Mouse (Mus musculus) erythroid progenitor cell, adult 5-6 weeks (primary cell): Measurements from ENCODE around the gene Wdr46. TPM values are rescaled to one million over a fixed set of nuclear protein-coding genes. Genes with fewer than 3 reads are reported as not detected.

Experiments
- ATAC-seq: replicated peaks from 2 replicates; pipeline ENCODE4 v1.8.0; 2016; ENCODE audit warnings: moderate number of reproducible peaks, mild to moderate bottlenecking, moderate TSS enrichment, inconsistent platforms; ENCODE audit not compliant: poor library complexity, low FRiP score, severe bottlenecking
- total RNA-seq, 2 experiments: library from RNA; stranded (forward) in 1 of 2; stranded (reverse) in 1 of 2; fragments of 150-400 nt in 1 of 2; fragments of 186-747, 209-891 nt in 1 of 2; gene quantifications; 2 replicates each; pipeline versions ENCODE4 v1.2.3 to v1.2.4; 2015 to 2017; ENCODE audit warnings: low replicate concordance in 2 of 2

Gene Wdr46
- total RNA-seq, 2 experiments from 2014 or later = 8.2 to 11.3 TPM

DNA sequence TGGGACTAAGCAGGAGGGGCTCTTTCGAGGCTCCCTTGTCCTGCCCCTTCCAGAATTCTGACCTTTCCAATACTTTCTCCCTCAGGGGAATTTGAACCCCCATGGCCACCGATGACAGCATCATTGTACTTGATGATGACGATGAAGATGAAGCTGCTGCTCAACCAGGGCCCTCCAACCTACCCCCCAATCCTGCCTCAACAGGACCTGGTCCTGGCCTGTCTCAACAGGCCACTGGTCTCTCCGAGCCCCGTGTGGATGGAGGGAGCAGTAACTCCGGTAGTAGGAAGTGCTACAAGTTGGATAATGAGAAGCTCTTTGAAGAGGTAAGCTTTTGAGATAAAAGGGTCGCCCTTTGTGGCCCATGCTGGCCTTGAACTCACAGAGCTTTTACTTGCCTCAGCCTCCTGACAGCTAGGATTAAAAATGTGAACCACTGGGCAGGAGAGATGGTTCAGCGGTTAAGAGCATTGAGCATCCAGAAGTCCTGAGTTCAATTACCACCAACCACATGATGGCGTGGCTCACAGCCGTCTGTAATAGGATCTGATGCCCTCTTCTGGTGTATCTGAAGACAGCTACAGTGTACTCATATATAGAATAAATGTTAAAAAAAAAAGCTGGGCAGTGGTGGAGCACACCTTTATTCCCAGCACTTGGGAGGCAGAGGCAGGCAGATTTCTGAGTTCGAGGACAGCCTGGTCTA, 30.0 kb upstream of the Wdr46 start:
- ATAC-seq = no peak

GRCm38 (mm10) chr17:33911052-33911812, 29.2 kb upstream of the Wdr46 start:
- ATAC-seq = no peak

GRCm38 (mm10) chr17:33911813-33912414, 28.5 kb upstream of the Wdr46 start:
- no peak for ATAC-seq

DNA sequence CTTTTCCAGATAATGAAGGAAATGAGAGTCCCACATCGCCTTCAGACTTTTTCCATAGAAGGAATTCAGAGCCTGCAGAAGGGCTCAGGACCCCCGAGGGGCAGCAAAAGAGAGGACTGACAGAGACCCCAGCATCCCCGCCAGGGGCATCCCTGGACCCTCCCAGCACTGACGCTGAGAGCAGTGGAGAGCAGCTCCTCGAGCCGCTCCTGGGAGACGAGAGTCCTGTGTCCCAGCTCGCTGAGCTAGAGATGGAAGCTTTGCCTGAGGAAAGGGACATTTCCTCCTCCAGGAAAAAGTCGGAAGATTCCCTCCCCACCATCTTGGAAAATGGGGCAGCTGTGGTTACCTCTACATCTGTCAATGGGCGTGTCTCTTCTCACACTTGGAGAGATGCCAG, 27.2 kb upstream of the Wdr46 start:
- ATAC-seq = no peak

DNA sequence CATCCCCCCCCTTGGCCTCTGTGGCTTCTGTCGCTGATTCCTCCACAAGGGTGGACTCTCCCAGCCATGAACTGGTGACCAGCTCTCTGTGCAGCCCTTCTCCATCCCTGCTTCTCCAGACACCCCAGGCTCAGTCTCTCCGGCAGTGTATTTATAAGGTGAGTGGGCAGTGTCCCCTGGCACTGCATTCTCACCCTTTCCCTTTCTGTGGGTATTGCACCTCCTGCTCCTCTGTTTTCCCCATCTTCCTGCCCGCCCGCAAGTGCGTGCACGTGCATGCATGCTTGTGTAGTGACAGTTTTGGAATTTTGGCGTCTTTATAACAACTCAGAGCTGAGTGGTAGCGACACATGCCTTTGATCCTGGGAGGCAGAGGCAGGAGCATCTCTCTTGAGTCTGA, 26.6 kb upstream of the Wdr46 start:
- no peak for ATAC-seq

- no peak for ATAC-seq
Observed at GRCm38 (mm10) chr17:33914969-33915391, 25.5 kb upstream of the Wdr46 start.

DNA sequence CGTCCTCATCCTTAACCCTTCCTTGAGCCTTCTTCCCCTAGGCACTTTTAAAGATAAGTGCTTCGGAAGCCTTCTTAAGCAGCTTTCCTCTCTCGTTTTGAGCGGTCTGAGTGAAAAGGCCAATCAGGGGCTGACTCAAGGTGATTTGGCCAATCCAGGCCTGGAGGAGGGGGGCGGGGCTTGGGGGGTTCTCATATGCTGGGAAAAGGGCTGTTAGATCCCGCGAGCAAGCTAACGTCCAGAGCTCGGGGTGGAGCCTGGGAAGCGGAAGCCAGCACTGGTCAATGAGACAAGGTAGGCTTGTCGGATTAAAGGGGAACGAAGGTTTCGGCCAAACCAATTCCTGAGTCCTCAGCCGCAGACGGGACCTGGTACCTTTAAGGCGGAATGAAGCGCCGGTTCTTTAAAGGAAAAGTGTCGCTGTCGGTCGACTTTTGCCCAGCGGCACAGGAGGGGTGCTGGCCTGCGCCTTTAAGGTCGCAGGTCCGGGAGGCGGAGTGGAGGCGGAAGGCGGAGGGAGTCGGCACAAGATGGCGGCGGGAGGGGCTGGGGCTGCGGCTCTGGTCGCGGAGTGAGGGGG, 24.7 kb upstream of the Wdr46 start, which contains the start of the genes Tapbp and Zbtb22:
Gene Tapbp, plus strand, starts transcription at position 229 of the 580 bp plus-strand sequence.
Gene Zbtb22, plus strand, starts transcription at position 234 of the 580 bp plus-strand sequence.
- ATAC-seq = peak; percentile 68

DNA sequence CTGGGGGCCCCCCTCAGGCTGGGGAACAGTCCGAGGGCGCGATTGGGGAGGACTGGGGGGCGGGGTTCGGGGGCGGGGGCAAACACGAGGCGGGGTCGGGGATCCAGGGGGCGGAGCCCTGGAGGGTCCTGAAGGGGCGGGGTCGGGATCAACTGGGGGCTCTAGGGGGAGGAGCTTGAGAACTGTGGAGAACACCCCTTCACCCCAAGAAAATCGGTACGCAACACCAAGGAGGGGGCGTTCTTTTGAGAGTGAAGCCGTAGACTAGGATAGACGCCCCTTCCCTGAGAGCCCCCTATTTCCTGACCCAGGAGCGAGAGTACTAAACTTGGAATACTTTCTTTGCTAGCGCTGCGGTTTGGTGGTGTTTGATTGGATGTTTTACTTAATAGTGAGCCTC, 24.2 kb upstream of the Wdr46 start:
- no peak for ATAC-seq

- no peak for ATAC-seq
Observed at GRCm38 (mm10) chr17:33916847-33917655, 23.4 kb upstream of the Wdr46 start.

GRCm38 (mm10) chr17:33917656-33918292, 22.7 kb upstream of the Wdr46 start:
- no peak for ATAC-seq

DNA sequence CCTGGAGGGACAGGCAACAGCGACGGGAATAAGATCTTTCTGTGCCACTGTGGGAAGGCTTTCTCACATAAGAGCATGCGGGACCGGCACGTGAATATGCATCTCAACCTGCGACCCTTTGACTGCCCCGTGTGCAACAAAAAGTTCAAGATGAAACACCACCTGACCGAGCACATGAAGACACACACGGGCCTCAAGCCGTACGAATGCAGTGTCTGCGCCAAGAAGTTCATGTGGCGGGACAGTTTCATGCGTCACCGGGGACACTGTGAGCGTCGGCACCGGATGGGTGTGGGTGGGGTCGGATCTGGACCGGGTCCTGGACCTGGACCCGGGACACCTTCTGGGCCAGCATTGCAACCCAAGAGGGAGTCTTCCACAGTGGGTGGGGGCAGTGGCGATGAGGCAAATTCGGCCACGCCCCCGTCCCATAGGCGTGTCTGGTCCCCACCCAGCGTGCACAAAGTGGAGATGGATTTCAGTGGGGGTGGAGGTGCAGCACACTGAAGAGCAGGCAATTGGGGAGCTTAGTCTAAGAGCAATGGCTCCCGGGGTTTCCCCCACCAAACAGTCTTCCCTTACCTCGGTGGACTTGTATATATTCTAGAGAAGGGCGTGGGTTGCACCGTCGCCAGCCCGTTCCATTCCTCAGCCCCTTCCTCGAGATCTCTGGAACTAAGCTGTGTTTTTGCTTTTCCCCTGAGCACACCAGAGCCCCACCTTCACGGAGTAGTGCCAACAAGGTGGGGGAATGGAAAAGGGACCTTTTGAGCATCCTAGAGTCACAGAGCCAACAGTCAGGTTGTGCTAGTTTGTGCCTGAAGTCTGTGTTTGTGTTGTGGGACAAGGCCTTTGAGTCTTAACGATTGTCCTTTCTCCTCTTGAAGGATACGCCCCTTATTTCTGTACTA, 21.9 kb upstream of the Wdr46 start:
- ATAC-seq = peak; percentile 6; the same call in 1 of the 2 replicates

DNA sequence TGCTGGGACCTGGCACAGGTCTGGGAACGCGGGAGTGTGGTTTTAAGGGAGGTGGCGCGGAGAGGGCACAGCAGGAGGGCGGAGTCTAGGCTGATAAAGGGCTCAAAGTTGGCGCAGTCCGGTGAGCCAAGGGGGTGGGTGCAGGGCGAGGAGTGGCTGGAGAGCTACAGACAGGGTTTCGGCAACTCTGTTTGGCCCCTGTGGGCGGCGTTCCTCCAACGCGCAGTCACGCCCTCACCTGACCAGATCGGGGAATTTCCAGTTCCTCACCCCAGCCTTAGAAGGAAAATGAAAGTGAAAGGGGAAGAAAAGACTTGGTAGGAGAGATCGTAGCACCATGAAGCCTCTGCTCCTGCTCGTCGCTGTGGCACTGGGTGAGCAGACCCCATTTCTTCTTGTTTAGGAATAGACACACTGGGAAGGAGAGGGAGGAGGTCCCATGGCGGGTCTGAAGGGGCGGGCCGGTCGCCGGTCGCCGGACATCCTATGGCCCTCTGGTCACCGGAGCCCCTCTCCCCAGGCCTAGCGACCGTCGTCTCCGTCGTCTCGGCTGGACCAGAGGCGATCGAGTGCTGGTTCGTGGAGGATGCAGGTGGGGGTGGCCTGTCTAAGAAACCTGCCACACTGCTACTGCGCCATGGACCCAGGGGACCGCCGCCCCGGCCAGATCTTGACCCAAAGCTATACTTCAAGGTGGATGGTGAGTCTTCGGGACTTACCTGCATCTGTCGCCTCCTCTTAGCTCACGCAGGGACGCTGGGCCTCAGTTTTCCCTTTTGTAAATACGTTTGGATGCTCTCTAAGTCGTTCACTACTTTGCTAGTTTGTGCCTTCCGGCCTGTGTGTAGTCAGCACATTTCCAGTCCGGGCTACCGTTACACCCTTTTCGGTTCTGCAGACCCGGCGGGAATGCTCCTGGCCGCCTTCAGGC, 20.8 kb upstream of the Wdr46 start:
- peak; percentile 73 for ATAC-seq

GRCm38 (mm10) chr17:33920282-33921097, 20.0 kb upstream of the Wdr46 start:
- peak; percentile 57 for ATAC-seq

- ATAC-seq = no peak
Observed at GRCm38 (mm10) chr17:33921361-33921760, 19.1 kb upstream of the Wdr46 start.

- ATAC-seq = no peak
Observed at GRCm38 (mm10) chr17:33924577-33925283, 15.7 kb upstream of the Wdr46 start.
